Mouse (Mus musculus) stomach, adult 2 months (tissue): Measurements from ENCODE around the gene Pax1. TPM values are rescaled to one million over a fixed set of nuclear protein-coding genes. Genes with fewer than 3 reads are reported as not detected.

Source experiments
- polyA plus RNA-seq: library from polyadenylated mRNA; depleted of rRNA; stranded (reverse); fragments of >200 nt; gene quantifications from 2 replicates; pipeline ENCODE4 v1.2.3, GENCODE M21; 2012; rRNA removed

Gene Pax1
- polyA plus RNA-seq = not detected in 2 replicates

DNA sequence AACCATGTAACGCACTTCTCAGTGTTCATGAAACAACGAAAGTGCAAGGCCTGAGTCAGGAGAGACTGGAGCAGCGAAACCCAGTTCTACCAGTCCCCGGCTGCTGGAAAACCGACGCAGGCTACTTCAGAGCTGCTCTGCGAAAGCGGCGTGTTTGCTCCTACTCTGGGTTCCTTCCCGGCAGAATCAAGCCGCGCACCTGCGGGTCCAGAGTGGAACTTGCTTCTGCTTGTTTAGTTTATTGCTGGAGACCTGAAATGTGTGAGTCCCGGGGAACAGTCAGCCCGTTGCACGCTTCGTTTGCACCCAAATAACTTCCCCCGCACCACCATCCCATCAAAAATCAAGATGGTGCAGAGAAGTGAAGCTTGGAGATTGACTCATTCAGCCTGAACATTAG lies at the start of gene Pax1:
Gene Pax1, plus strand, starts transcription at position 345 of the 400 bp plus-strand sequence.

Other genes with a start within 250 kb of the Pax1 start
- gene Nkx2-2, start 167.7 kb upstream of the Pax1 start, polyA plus RNA-seq = 0.53 and 0.80 TPM in 2 replicates